Mouse (Mus musculus) gastrocnemius, postnatal 4 days (tissue): ENCODE data around the gene Fam32a. TPM values are rescaled to one million over a fixed set of nuclear protein-coding genes. Genes with fewer than 3 reads are reported as not detected.

ENCODE experiments used
- DNase-seq, 2 experiments: peaks; one replicate each; pipeline ENCODE4 v3.0.0; 2021 to 2022; ENCODE audit warnings: low spot score in 2 of 2, mixed read lengths in 2 of 2
- total RNA-seq, 2 experiments: library from RNA; stranded (reverse); gene quantifications; 2 replicates each; pipeline ENCODE4 v1.2.3; 2021

The Fam32a gene
- total RNA-seq, 2 experiments from 2014 or later: 24.3 to 25.9 TPM

GRCm38 (mm10) chr8:72239499-72240402 is 20.2 kb downstream of the Fam32a start, which contains the start of gene Ap1m1:
TSS of gene Ap1m1 (plus strand) at chr8:72240018.
- DNase-seq: peak; percentile 91 to 98

DNA sequence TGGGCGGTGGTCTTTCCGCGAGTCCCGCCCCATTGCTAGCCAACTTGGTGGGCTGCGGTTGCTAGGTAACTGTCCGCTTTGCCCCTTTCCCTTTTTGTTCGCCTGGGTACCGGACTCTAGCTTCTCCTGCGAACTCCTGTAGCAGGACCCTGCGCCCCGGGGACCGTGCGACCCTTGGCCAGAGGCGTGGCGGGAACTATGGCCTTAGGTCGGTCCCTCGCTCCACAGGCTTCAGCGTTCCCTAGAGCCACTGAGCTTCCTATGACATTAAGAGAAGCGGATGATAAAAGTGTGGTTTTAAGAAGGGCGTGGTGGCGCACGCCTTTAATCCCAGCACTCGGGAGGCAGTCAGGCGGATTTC is 20.9 kb downstream of the Fam32a start:
- DNase-seq: no peak

GRCm38 (mm10) chr8:72240951-72241350 is 21.4 kb downstream of the Fam32a start:
- DNase-seq: no peak

- DNase-seq: no peak
Observed at GRCm38 (mm10) chr8:72242226-72242625, 22.7 kb downstream of the Fam32a start.

DNA sequence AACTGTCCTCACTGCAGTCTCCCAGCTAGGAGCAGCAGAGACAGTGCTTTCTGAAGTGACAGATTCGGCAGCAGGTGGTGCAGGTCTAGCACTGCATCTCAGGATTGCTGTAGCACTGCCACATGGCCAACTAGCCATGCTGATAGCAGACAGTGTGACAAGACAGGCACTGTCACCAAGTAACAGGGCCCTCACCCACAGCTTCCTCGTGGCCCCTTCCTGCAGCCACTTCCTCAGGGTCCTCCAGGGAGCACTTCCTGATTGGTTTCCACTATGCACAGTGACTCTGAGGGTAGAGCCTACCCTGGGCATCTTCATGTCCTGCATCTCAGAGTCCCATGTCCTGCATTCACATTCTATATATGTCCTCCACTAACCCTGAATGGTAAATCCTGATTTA is 25.1 kb downstream of the Fam32a start:
- DNase-seq: no peak

- peak in 1 of 2 experiments; percentile 37 for DNase-seq
Observed at GRCm38 (mm10) chr8:72257171-72257901, 37.8 kb downstream of the Fam32a start.

- DNase-seq: no peak
Observed at GRCm38 (mm10) chr8:72257902-72258238, 38.3 kb downstream of the Fam32a start.

GRCm38 (mm10) chr8:72259862-72260261 is 40.3 kb downstream of the Fam32a start:
- DNase-seq: no peak

- DNase-seq: no peak
Observed at GRCm38 (mm10) chr8:72260585-72260984, 41.1 kb downstream of the Fam32a start.

- peak in 1 of 2 experiments; percentile 42 for DNase-seq
Observed at GRCm38 (mm10) chr8:72261019-72261418, 41.5 kb downstream of the Fam32a start.

- DNase-seq: no peak
Observed at GRCm38 (mm10) chr8:72261431-72261830, 41.9 kb downstream of the Fam32a start.

- DNase-seq: no peak
Observed at GRCm38 (mm10) chr8:72261872-72262271, 42.3 kb downstream of the Fam32a start.

GRCm38 (mm10) chr8:72262756-72263155 is 43.2 kb downstream of the Fam32a start:
- DNase-seq: no peak

DNA sequence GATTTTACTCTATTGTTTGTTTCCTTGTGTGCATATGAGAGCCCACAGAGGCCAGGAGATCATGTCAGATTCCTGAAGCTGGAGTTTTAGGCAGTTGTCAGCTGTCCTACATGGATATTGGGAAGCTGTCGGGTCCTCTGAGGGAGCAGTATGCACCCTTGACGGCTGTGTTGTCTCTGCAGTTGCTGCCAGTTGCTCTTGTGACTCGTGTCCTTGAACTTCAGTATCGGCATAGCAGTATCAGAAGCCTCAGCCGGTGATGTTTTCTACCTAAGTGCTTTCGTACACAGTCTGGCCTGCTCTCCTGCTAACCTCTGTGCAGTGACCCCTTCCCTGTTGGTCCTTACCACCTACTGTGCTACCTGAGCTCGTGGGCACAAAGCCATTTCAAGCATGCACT is 43.9 kb downstream of the Fam32a start:
- DNase-seq: no peak

- no peak for DNase-seq
Observed at GRCm38 (mm10) chr8:72265342-72265741, 45.8 kb downstream of the Fam32a start.

GRCm38 (mm10) chr8:72266671-72267070 is 47.1 kb downstream of the Fam32a start:
- no peak for DNase-seq

DNA sequence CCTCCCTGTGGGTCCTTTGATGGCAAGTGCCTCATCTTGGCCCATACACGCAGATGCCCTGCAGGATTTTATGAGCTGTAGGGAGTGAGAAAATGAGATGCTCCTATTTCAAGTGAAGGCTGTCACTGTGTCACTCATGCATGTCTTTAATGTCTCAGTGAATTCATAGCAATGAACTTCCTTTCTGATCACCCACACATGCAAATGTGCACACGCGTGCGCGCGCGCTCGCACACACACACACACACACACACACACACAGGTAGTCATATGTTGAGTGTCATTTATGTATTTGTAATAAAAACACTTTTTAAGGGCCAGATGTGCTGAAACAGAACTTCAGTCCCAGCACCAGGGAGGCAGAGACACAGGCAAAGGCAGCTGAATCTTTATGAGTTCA is 47.6 kb downstream of the Fam32a start:
- no peak for DNase-seq

DNA sequence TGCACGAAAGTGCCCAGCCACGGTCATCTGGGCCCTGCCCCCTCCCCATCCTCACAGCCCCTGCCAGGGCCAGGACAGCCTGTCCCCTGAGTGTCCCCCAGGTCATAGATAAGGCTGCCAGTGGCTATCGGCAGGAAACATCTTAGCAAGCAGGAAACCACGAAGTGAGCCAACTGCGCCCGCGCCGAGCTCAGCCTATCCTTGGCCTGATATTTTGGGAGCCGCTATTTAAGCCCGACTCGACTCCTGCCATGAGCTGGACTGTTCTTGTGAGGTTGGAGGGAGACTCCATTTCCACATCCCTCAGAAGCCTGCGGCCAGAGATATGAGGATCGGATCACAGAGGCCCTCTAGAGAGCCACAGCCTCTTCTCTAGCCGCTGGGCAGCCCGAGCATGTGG is 48.8 kb downstream of the Fam32a start:
- DNase-seq: peak in 1 of 2 experiments; percentile 54

- DNase-seq: no peak
Observed at GRCm38 (mm10) chr8:72270606-72271005, 51.1 kb downstream of the Fam32a start.

GRCm38 (mm10) chr8:72271051-72271660 is 51.6 kb downstream of the Fam32a start:
- no peak for DNase-seq

DNA sequence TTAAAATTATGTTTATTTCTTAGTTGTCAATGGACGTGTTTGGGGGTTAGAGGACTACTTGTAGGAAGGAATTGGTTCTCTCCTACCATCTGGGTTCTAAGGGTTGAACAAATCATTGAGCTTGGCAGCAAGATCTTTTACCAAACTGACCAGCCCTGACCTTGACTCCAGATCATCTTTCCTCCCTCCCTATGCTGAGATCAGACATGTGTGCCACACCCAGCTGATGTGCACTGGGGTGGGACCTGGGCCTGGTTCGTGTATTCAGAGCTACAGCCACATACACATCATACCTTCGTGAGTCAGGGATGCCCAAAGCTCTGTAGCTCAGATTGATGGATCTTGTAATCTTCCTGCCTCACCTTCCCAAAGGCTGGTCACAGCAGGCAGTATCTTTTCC is 52.2 kb downstream of the Fam32a start:
- no peak for DNase-seq

DNA sequence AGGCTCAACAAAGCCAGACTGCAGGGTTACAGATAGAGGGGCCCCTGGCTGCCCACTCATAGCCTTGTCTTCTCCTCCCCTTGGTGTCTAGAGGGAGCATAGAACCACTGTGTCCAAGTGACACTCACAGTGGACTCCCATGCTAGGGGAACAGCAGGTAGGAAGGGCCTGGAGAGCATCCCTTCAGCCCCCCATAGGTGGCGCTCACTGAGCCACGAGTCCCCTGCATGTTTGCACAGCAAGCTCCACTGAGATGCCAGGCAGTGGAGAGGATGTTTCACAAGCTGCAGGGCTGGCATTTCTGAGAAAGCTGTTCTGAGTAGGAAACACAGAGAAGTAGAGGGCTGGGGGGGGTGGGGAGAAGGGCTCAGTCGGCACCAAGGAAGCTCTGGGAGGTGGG is 52.8 kb downstream of the Fam32a start:
- peak in 1 of 2 experiments; percentile 64 for DNase-seq
